Mouse (Mus musculus): Measurements from ENCODE around the gene Usp2.

GRCm38 (mm10) chr9:44031946-44032345 lies 34.9 kb upstream of the Usp2 start:
- no peak for TF ChIP-seq POLR2A (IDR thresholded peaks at IDR 0.05; ENCODE audit: borderline replicate concordance, low read depth, low read length)
- no peak for TF ChIP-seq CTCF (IDR thresholded peaks at IDR 0.05; ENCODE audit: low read depth, low read length)
